Mouse (Mus musculus): Measurements from ENCODE around the gene Ikzf2. TPM values are rescaled to one million over a fixed set of nuclear protein-coding genes. Genes with fewer than 3 reads are reported as not detected.

The Ikzf2 gene
- polyA plus RNA-seq, 1 experiment from 2014 or later, result 0.39 TPM

DNA sequence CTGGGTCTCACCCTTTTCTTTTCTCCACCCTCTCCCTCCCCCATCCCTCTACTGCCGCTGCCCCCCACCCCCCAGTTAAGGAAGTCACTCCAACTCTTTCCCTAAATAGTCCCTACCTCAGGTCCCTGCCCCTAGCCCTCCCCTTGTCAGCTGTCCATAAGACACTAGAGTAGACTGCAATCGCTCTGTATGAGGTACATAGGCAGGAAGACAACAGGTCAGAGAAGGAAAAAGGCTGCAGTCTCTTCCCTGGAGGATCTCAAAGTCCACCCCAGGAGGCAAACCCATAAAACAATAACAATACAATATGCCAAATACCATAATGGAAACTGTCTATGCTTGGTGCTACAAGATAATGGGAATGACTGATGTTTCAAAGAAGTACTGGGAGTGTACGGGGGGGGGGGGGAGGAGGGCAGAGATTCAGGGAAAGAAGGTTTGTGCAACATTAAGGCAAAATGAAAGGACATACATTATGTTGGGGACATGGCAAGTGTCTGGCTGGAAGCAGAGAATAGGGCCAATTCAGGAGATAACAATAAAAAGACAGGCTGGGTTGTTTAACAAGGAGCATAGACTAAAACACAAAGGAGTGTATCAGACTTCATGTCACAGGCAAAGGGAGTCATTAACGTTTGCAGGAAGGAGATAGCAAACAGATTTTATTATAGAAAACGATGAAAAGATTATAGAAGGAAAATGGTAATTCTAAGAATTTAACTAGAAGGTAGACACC, 30.8 kb downstream of the Ikzf2 start:
- no peaks in the 10 kb centered on the region for H3K9me3 ChIP-seq (replicated peaks; ENCODE audit: control insufficient read depth, low read length)
- H3K36me3 ChIP-seq (ENCODE audit: control insufficient read depth, insufficient read depth), result no peaks in the 10 kb centered on the region
- no peaks in the 10 kb centered on the region for H3K27me3 ChIP-seq (ENCODE audit: control insufficient read depth, insufficient read depth, low read depth, low read length)
- no peak overlapping the region for H3K27ac ChIP-seq (ENCODE audit: low read length)
- H3K4me2 ChIP-seq (ENCODE audit: low read depth, low read length), result peak overlapping the region; percentile 2; the same call in 1 of the 2 replicates
- no peak for ATAC-seq (ENCODE audit: low read depth)
- H3K4me3 ChIP-seq (ENCODE audit: low read depth, low read length), result no peak overlapping the region
- 25% methylated on average over 5 of the region's 5 CpGs for whole genome bisulfite sequencing (ENCODE audit: insufficient replicate concordance)
- H3K9ac ChIP-seq (ENCODE audit: low read depth, low read length), result no peak overlapping the region
- no peaks in the 10 kb centered on the region for H3K4me1 ChIP-seq (ENCODE audit: control insufficient read depth, low read depth, low read length)

DNA sequence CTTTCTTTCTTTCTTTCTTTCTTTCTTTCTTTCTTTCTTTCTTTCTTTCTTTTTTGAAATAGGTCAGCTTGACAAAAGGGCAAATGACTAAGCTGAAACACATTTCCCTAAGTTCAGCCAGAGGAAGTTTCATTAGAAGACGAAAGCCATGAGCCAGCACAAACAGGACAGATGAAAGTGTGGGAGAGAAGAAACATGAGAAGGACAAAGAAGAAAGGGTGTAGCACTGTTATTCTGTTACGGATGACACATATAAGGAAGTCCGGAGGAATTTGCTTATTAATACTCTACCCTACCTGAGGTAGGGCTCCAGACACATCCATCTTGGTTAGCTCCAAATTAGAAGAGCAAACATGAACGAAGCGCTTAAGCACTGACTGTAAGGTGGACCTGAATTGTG, 31.7 kb downstream of the Ikzf2 start:
- WGBS (ENCODE audit: insufficient replicate concordance), result 54% methylated on average over 5 of the region's 5 CpGs
- Histone ChIP-seq H3K27me3 (ENCODE audit: control insufficient read depth, insufficient read depth, low read depth, low read length) (no peaks in the 10 kb centered on the region), H3K4me3 (ENCODE audit: low read depth, low read length) (no peak overlapping the region), H3K27ac (ENCODE audit: low read length) (no peak overlapping the region), H3K4me2 (ENCODE audit: low read depth, low read length) (no peak overlapping the region), H3K4me1 (ENCODE audit: control insufficient read depth, low read depth, low read length) (no peaks in the 10 kb centered on the region), H3K9ac (ENCODE audit: low read depth, low read length) (no peak overlapping the region), H3K36me3 (ENCODE audit: control insufficient read depth, insufficient read depth) (no peaks in the 10 kb centered on the region), H3K9me3 (replicated peaks; ENCODE audit: control insufficient read depth, low read length) (no peaks in the 10 kb centered on the region)
- ATAC-seq (ENCODE audit: low read depth), result no peak

GRCm38 (mm10) chr1:69654955-69655354, 32.1 kb downstream of the Ikzf2 start:
- no peak for ATAC-seq (ENCODE audit: low read depth)
- H3K4me3 ChIP-seq (ENCODE audit: low read depth, low read length), result no peak overlapping the region

DNA sequence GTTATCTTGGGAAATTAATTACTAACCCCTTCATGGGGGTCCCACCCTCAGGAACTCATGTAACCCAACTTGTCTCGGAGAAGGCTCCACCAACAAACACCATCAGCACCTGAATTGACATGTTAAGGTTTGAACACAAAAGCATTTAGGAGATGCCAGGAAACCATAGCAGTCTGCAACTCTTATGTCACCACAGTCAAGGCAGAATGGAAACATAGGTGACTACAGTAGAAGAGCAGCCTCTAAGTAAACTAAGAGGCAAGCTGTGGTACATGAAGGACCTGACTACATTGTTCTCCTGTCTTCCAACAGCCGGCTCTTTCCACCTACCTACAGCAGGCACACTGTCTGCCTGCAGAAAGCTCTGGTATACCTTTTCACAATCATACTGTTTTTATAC, 33.6 kb downstream of the Ikzf2 start:
- WGBS (ENCODE audit: insufficient replicate concordance), result 69% methylated on average over 2 of the region's 2 CpGs
- H3K4me1 ChIP-seq (ENCODE audit: control insufficient read depth, low read depth, low read length), result no peaks in the 10 kb centered on the region

More at GRCm38 (mm10) chr1:69654955-69655354, 32.1 kb downstream of the Ikzf2 start:
- Histone ChIP-seq H3K9ac (ENCODE audit: low read depth, low read length) (no peak overlapping the region), H3K36me3 (ENCODE audit: control insufficient read depth, insufficient read depth) (no peaks in the 10 kb centered on the region), H3K9me3 (replicated peaks; ENCODE audit: control insufficient read depth, low read length) (no peaks in the 10 kb centered on the region), H3K4me2 (ENCODE audit: low read depth, low read length) (no peak overlapping the region), H3K27ac (ENCODE audit: low read length) (no peak overlapping the region), H3K27me3 (ENCODE audit: control insufficient read depth, insufficient read depth, low read depth, low read length) (no peaks in the 10 kb centered on the region), H3K4me1 (ENCODE audit: control insufficient read depth, low read depth, low read length) (no peaks in the 10 kb centered on the region)
- 5% methylated on average over 1 of the region's 1 CpGs for WGBS (ENCODE audit: insufficient replicate concordance)

GRCm38 (mm10) chr1:69643138-69643537, 43.9 kb downstream of the Ikzf2 start:
- no peak overlapping the region for H3K9ac ChIP-seq (ENCODE audit: low read depth, low read length)
- no peaks in the 10 kb centered on the region for H3K9me3 ChIP-seq (replicated peaks; ENCODE audit: control insufficient read depth, low read length)
- no peak overlapping the region for H3K27ac ChIP-seq (ENCODE audit: low read length)
- ATAC-seq (ENCODE audit: low read depth), result no peak
- WGBS (ENCODE audit: insufficient replicate concordance), result 21% methylated on average over 4 of the region's 4 CpGs
- no peaks in the 10 kb centered on the region for H3K4me1 ChIP-seq (ENCODE audit: control insufficient read depth, low read depth, low read length)
- H3K4me2 ChIP-seq (ENCODE audit: low read depth, low read length), result no peak overlapping the region
- H3K27me3 ChIP-seq (ENCODE audit: control insufficient read depth, insufficient read depth, low read depth, low read length), result no peaks in the 10 kb centered on the region
- H3K4me3 ChIP-seq (ENCODE audit: low read depth, low read length), result no peak overlapping the region
- no peaks in the 10 kb centered on the region for H3K36me3 ChIP-seq (ENCODE audit: control insufficient read depth, insufficient read depth)

More for the DNA sequence above, 33.6 kb downstream of the Ikzf2 start:
- ATAC-seq (ENCODE audit: low read depth), result no peak
- no peak overlapping the region for H3K4me2 ChIP-seq (ENCODE audit: low read depth, low read length)
- H3K9me3 ChIP-seq (replicated peaks; ENCODE audit: control insufficient read depth, low read length), result no peaks in the 10 kb centered on the region
- no peaks in the 10 kb centered on the region for H3K27me3 ChIP-seq (ENCODE audit: control insufficient read depth, insufficient read depth, low read depth, low read length)
- H3K9ac ChIP-seq (ENCODE audit: low read depth, low read length), result no peak overlapping the region
- H3K36me3 ChIP-seq (ENCODE audit: control insufficient read depth, insufficient read depth), result no peaks in the 10 kb centered on the region
- H3K4me3 ChIP-seq (ENCODE audit: low read depth, low read length), result no peak overlapping the region
- no peak overlapping the region for H3K27ac ChIP-seq (ENCODE audit: low read length)

- Histone ChIP-seq H3K27ac (ENCODE audit: low read length) (no peak overlapping the region), H3K4me2 (ENCODE audit: low read depth, low read length) (no peak overlapping the region), H3K36me3 (ENCODE audit: control insufficient read depth, insufficient read depth) (no peaks in the 10 kb centered on the region), H3K9me3 (replicated peaks; ENCODE audit: control insufficient read depth, low read length) (no peaks in the 10 kb centered on the region), H3K27me3 (ENCODE audit: control insufficient read depth, insufficient read depth, low read depth, low read length) (no peaks in the 10 kb centered on the region), H3K4me3 (ENCODE audit: low read depth, low read length) (no peak overlapping the region), H3K9ac (ENCODE audit: low read depth, low read length) (no peak overlapping the region), H3K4me1 (ENCODE audit: control insufficient read depth, low read depth, low read length) (no peaks in the 10 kb centered on the region)
- ATAC-seq (ENCODE audit: low read depth), result no peak
- WGBS (ENCODE audit: insufficient replicate concordance), result 53% methylated on average over 6 of the region's 6 CpGs
Measured at GRCm38 (mm10) chr1:69641986-69642385, 45.1 kb downstream of the Ikzf2 start.

GRCm38 (mm10) chr1:69638321-69638720, 48.7 kb downstream of the Ikzf2 start:
- no peak overlapping the region for H3K27ac ChIP-seq (ENCODE audit: low read length)
- H3K9me3 ChIP-seq (replicated peaks; ENCODE audit: control insufficient read depth, low read length), result no peaks in the 10 kb centered on the region
- no peaks in the 10 kb centered on the region for H3K27me3 ChIP-seq (ENCODE audit: control insufficient read depth, insufficient read depth, low read depth, low read length)
- no peak overlapping the region for H3K4me3 ChIP-seq (ENCODE audit: low read depth, low read length)
- H3K4me2 ChIP-seq (ENCODE audit: low read depth, low read length), result no peak overlapping the region
- no peak for ATAC-seq (ENCODE audit: low read depth)
- no peaks in the 10 kb centered on the region for H3K4me1 ChIP-seq (ENCODE audit: control insufficient read depth, low read depth, low read length)
- no peaks in the 10 kb centered on the region for H3K36me3 ChIP-seq (ENCODE audit: control insufficient read depth, insufficient read depth)
- 49% methylated on average over 8 of the region's 8 CpGs for WGBS (ENCODE audit: insufficient replicate concordance)
- no peak overlapping the region for H3K9ac ChIP-seq (ENCODE audit: low read depth, low read length)

DNA sequence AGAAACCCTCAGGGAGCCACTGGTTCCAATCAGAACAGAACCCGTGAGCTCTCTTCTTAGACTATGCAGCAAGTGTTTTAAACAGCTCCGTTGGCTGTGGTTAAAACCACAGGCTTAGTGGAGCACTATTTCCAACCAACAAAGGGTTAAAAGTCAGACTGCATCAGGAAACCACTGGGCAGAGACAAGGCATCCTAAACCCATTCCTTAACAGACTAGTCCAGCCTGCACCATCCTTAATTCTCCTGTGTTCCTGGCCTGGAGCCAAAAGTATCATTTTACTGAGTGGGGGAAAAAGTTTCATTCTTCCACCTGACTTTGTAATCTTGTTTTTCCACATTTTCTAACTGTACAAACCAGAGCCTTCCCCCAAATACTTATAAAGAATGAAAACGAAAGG, 49.1 kb downstream of the Ikzf2 start:
- Histone ChIP-seq H3K27me3 (ENCODE audit: control insufficient read depth, insufficient read depth, low read depth, low read length) (no peaks in the 10 kb centered on the region), H3K9ac (ENCODE audit: low read depth, low read length) (no peak overlapping the region), H3K4me3 (ENCODE audit: low read depth, low read length) (no peak overlapping the region), H3K4me1 (ENCODE audit: control insufficient read depth, low read depth, low read length) (no peaks in the 10 kb centered on the region), H3K9me3 (replicated peaks; ENCODE audit: control insufficient read depth, low read length) (no peaks in the 10 kb centered on the region), H3K4me2 (ENCODE audit: low read depth, low read length) (no peak overlapping the region), H3K36me3 (ENCODE audit: control insufficient read depth, insufficient read depth) (no peaks in the 10 kb centered on the region), H3K27ac (ENCODE audit: low read length) (no peak overlapping the region)
- ATAC-seq (ENCODE audit: low read depth), result no peak
- WGBS (ENCODE audit: insufficient replicate concordance), result 11% methylated on average over 3 of the region's 3 CpGs

DNA sequence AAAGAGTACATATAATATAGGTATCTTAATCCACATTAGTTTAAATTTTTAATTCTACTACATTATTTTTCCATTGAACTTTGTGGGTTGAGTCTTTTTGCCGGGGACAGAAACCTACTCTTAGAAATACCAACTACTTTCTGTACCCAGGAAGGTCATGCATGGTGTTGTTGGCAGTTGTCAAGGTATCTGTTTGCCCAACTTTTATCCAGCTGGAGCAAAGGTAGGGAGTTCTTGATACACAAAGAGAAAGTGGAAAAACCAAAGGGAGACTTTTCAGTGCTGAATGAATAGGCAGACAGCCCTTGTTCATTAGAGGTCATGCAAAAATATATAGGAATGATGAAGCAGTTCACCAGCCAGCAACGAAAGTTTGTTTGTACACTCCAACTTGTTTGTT, 52.8 kb downstream of the Ikzf2 start:
- ATAC-seq (ENCODE audit: low read depth), result no peak
- no peaks in the 10 kb centered on the region for H3K9me3 ChIP-seq (replicated peaks; ENCODE audit: control insufficient read depth, low read length)
- no peaks in the 10 kb centered on the region for H3K4me1 ChIP-seq (ENCODE audit: control insufficient read depth, low read depth, low read length)
- H3K4me3 ChIP-seq (ENCODE audit: low read depth, low read length), result no peak overlapping the region
- WGBS (ENCODE audit: insufficient replicate concordance), result 81% methylated on average over 2 of the region's 2 CpGs
- H3K27ac ChIP-seq (ENCODE audit: low read length), result no peak overlapping the region
- H3K4me2 ChIP-seq (ENCODE audit: low read depth, low read length), result no peak overlapping the region
- no peaks in the 10 kb centered on the region for H3K36me3 ChIP-seq (ENCODE audit: control insufficient read depth, insufficient read depth)
- no peaks in the 10 kb centered on the region for H3K27me3 ChIP-seq (ENCODE audit: control insufficient read depth, insufficient read depth, low read depth, low read length)
- H3K9ac ChIP-seq (ENCODE audit: low read depth, low read length), result no peak overlapping the region
